Mouse (Mus musculus) heart, postnatal 0 days (tissue): Measurements from ENCODE around the gene Traf3ip3. TPM values are rescaled to one million over a fixed set of nuclear protein-coding genes. Genes with fewer than 3 reads are reported as not detected.

ENCODE experiments used
- ATAC-seq: fragments of 200-750 bp; cut with Nextera tagmentation; 2 replicates; pipeline ENCODE4 v1.8.0; 2017; ENCODE audit warnings: low read depth, moderate number of reproducible peaks, moderate library complexity; ENCODE audit not compliant: insufficient read depth
- DNase-seq: peaks from one replicate; pipeline ENCODE4 v3.0.0-alpha.2; 2016; ENCODE audit warnings: low spot score
- H3K27ac ChIP-seq: fragments of 300-500 bp; sonication (generic); 2 replicates; pipeline ENCODE4 v1.5.1; 2014; ENCODE audit warnings: low read depth, mild to moderate bottlenecking
- H3K27me3 ChIP-seq: fragments of 300-500 bp; sonication (generic); 2 replicates; pipeline ENCODE4 v1.6.1; 2014; ENCODE audit warnings: low read length, mixed read lengths; ENCODE audit not compliant: control insufficient read depth, insufficient read depth
- H3K36me3 ChIP-seq: fragments of 300-500 bp; sonication (generic); replicated peaks from 2 replicates; pipeline ENCODE4 v1.6.1; 2014; ENCODE audit warnings: low read length, mixed read lengths; ENCODE audit not compliant: control insufficient read depth, insufficient read depth
- H3K4me1 ChIP-seq: fragments of 300-500 bp; sonication (generic); 2 replicates; pipeline ENCODE4 v1.6.1; 2014; ENCODE audit warnings: antibody characterized with exemption; ENCODE audit not compliant: control insufficient read depth, insufficient read depth
- H3K4me2 ChIP-seq: fragments of 300-500 bp; sonication (generic); 2 replicates; pipeline ENCODE4 v1.6.1; 2014; ENCODE audit warnings: low read depth, mild to moderate bottlenecking, low read length, moderate library complexity
- H3K4me3 ChIP-seq: fragments of 300-500 bp; sonication (generic); 2 replicates; pipeline ENCODE4 v1.5.1; 2014; ENCODE audit warnings: low read depth, low read length
- H3K9ac ChIP-seq: fragments of 300-500 bp; sonication (generic); replicated peaks from 2 replicates; pipeline ENCODE4 v1.6.1; 2014; ENCODE audit warnings: low read depth, low read length, mixed read lengths
- H3K9me3 ChIP-seq: fragments of 300-500 bp; sonication (generic); replicated peaks from 2 replicates; pipeline ENCODE4 v1.6.1; 2016; ENCODE audit warnings: low read length; ENCODE audit not compliant: control insufficient read depth
- CTCF ChIP-seq: IDR thresholded peaks from 2 replicates; pipeline ENCODE4 v1.5.1; 2016; ENCODE audit warnings: antibody characterized with exemption, control low read depth, low read depth
- EP300 ChIP-seq: IDR thresholded peaks from 2 replicates; pipeline ENCODE4 v1.6.1; 2016; ENCODE audit warnings: antibody characterized with exemption, low read depth
- WGBS: fragments of 180-500 bp; shearing (Covaris S2); extraction: QIAGEN DNeasy Blood & Tissue Kit; methylation state at CpG from one replicate; pipeline ENCODE4 v1.1.7; 2014; 5-methylcytosine and 5-hydroxymethylcytosine counted together
- polyA plus RNA-seq: library from polyadenylated mRNA; unstranded; fragments of >200 nt; fragmentation: Nextera tagmentation; extraction: Ambion mirVana; gene quantifications from 2 replicates; pipeline ENCODE4 v1.2.1, GENCODE M21; 2015
- total RNA-seq: library from RNA; depleted of rRNA; stranded (reverse); fragments of >200 nt; gene quantifications from 2 replicates; pipeline ENCODE4 v1.2.3, GENCODE M21; 2014; ENCODE audit warnings: low replicate concordance

Gene Traf3ip3
- total and polyA plus RNA-seq, 2 experiments from 2014 or later = 0.61 to 0.79 TPM

DNA sequence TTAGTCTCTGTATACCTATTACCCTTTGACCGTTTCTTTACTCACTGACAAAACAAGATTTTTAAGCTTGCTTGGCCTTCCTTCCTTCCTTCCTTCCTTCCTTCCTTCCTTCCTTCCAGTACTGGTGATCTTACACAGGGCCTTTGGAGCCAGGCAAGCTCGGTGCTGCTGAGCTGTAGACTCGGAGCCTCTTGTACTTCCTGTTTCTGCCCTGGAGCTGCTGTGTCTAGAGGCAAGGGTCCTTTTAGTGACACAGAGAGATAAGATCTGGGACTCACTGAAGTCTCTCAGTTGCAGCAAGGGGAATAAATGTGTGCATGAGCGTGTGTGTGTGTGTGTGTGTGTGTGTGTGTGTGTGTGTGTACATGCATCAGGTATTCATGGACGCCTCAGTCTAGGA, 29.4 kb upstream of the Traf3ip3 start:
- no peak for ATAC-seq
- Histone ChIP-seq H3K9me3 (no peaks in the 10 kb centered on the region), H3K27me3 (no peaks in the 10 kb centered on the region), H3K4me3 (no peak overlapping the region), H3K4me2 (no peak overlapping the region), H3K27ac (no peak overlapping the region), H3K4me1 (0 out of 2 replicates have a peak, but pooled peaks cover 4% of the 10 kb centered on the region), H3K36me3 (no peaks in the 10 kb centered on the region), H3K9ac (no peak overlapping the region)
- no peak for DNase-seq
- WGBS = 47% methylated on average over 5 of the region's 5 CpGs
- TF ChIP-seq CTCF = no peak
- no peak for TF ChIP-seq EP300

DNA sequence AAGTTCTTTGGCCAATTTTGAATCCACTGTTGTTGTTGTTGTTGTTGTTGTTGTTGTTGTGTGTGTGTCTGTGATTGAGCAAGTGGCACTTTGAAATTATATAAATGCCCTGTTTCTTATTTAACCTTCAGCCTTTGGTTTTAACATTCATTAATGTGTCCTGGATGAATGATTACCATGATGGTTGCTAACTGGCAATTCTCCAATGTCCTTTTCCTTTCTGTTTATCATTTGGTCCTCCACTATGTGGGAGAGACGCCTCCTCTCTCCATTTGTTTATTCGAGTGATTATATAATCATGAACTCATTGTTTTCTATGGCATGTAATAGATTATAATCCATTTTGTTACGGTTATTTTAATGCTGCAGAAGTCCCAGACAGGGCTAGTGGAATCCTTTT, 29.0 kb upstream of the Traf3ip3 start:
- Histone ChIP-seq H3K27ac (no peak overlapping the region), H3K4me1 (0 out of 2 replicates have a peak, but pooled peaks cover 4% of the 10 kb centered on the region), H3K9me3 (no peaks in the 10 kb centered on the region), H3K9ac (no peak overlapping the region), H3K36me3 (no peaks in the 10 kb centered on the region), H3K27me3 (no peaks in the 10 kb centered on the region), H3K4me2 (no peak overlapping the region), H3K4me3 (no peak overlapping the region)
- ATAC-seq (no peak), DNase-seq (no peak)
- WGBS = 67% methylated on average over 3 of the region's 3 CpGs
- no peak for TF ChIP-seq CTCF
- no peak for TF ChIP-seq EP300

DNA sequence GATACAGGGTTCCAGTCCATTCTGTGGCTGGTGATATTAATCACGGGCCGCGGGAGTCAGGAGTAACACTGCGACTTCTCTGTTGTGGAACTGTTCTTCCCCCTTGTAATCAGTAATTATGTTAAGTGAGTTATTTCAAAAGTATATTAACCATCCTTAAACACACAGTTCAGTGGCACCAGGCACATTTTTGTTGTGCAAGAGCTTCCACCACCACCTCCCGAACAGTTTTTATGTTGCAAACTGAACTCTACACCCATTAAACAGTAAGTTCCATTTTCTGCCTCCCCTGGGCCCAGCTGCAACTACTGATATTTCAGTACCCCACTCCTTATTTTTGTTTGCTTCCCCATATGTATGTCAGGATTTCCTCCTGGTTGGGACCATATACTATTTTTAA, 28.1 kb upstream of the Traf3ip3 start:
- Histone ChIP-seq H3K4me1 (0 out of 2 replicates have a peak, but pooled peaks cover 4% of the 10 kb centered on the region), H3K9ac (no peak overlapping the region), H3K4me2 (no peak overlapping the region), H3K4me3 (no peak overlapping the region), H3K27ac (no peak overlapping the region), H3K27me3 (no peaks in the 10 kb centered on the region), H3K9me3 (no peaks in the 10 kb centered on the region), H3K36me3 (no peaks in the 10 kb centered on the region)
- TF ChIP-seq EP300 (no peak), CTCF (no peak)
- 90% methylated on average over 5 of the region's 5 CpGs for WGBS
- DNase-seq (no peak), ATAC-seq (no peak)

DNA sequence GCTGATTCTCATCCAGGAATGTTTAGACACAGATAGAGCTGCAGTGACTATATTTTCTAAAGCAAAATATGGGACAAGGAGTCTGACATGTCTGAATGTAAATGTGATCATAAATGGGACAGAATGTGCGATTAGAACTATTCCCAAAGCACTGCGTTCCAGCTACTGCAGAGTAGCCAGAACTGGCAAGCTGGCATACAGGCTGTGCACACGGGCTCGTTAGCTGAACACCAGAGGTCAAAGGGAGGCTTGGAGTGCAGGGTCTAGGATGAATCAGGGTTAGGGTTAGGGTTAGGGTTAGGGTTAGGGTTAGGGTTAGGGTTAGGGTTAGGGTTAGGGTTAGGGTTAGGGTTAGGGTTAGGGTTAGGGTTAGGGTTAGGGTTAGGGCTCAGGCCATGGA, 26.0 kb upstream of the Traf3ip3 start:
- H3K4me2 ChIP-seq = no peak overlapping the region
- ATAC-seq = no peak
- H3K36me3 ChIP-seq = no peaks in the 10 kb centered on the region
- 0 out of 2 replicates have a peak, but pooled peaks cover 4% of the 10 kb centered on the region for H3K4me1 ChIP-seq
- TF ChIP-seq EP300 = no peak
- TF ChIP-seq CTCF = no peak
- H3K9me3 ChIP-seq = no peaks in the 10 kb centered on the region
- no peak for DNase-seq
- no peak overlapping the region for H3K9ac ChIP-seq
- 91% methylated on average over 4 of the region's 4 CpGs for WGBS
- no peak overlapping the region for H3K4me3 ChIP-seq
- H3K27ac ChIP-seq = no peak overlapping the region
- no peaks in the 10 kb centered on the region for H3K27me3 ChIP-seq

DNA sequence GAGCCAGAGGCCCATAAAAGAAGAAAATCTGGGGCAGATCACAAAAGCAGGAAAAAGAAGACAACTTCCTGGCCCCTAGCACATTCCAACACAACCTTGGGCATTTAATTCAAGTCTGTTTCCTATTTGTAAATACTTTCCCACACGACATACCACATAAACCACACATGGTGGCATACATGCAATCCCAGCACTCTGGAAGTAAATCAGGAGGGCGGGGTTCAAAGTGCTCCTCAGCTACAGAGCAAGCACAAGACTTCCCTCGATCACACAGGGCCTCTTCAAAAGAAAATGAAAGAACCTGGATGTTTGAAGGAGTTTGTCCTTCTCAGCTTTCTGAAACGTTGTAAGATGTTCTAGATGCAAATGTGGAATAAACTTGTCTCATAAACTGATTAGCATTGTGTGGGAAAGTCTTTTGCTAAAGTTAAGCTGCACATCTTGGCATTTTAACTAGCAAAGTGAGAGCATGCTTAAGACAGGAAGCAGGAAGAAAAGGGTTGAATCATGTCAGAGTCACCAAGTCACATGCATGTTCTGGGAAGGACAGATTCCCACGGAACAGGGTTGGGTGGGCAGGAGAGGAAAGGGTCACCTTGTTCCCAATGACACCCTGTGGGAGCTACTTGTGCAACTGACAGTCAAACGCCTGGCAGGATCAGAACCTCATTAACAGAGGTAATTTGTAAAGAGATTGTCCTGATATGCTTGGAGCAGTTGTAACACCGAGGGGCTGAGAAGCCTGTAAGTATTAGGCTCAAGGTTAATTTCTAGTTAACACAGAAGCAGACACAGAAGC, 25.4 kb upstream of the Traf3ip3 start:
- Histone ChIP-seq H3K27ac (no peak overlapping the region), H3K9me3 (no peaks in the 10 kb centered on the region), H3K27me3 (no peaks in the 10 kb centered on the region), H3K4me2 (no peak overlapping the region), H3K36me3 (no peaks in the 10 kb centered on the region), H3K4me3 (no peak overlapping the region), H3K4me1 (0 out of 2 replicates have a peak, but pooled peaks cover 4% of the 10 kb centered on the region), H3K9ac (no peak overlapping the region)
- no peak for ATAC-seq
- TF ChIP-seq CTCF (no peak), EP300 (no peak)
- 35% methylated on average over 7 of the region's 7 CpGs for WGBS
- DNase-seq = no peak

DNA sequence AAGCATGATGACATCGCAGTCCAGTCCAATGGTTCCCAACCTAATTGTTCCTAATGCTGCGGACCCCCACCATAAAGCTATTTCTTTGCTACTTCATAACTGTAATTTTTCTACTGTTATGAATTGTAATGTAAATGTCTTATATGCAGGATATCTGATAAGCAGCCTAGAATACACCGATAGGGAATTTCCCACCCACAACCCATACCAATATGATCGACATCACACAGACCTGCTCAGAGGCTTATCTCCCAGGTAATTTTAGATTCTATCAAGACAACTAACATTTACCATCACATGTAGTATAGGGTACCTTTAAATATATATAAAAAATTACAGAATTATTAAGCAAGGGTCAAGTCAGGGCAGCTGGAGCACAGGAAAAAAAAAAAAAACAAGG, 24.6 kb upstream of the Traf3ip3 start:
- WGBS = 88% methylated on average over 4 of the region's 4 CpGs
- Histone ChIP-seq H3K4me2 (no peak overlapping the region), H3K9ac (no peak overlapping the region), H3K27ac (no peak overlapping the region), H3K36me3 (no peaks in the 10 kb centered on the region), H3K27me3 (no peaks in the 10 kb centered on the region), H3K4me1 (0 out of 2 replicates have a peak, but pooled peaks cover 4% of the 10 kb centered on the region), H3K4me3 (no peak overlapping the region), H3K9me3 (no peaks in the 10 kb centered on the region)
- TF ChIP-seq EP300 (no peak), CTCF (no peak)
- ATAC-seq (no peak), DNase-seq (no peak)
